Mouse (Mus musculus): ENCODE results near the gene Eps15. TPM values are rescaled to one million over a fixed set of nuclear protein-coding genes. Genes with fewer than 3 reads are reported as not detected.

Eps15 gene
- polyA plus RNA-seq, 1 experiment from 2014 or later: 48.3 TPM

GRCm38 (mm10) chr4:109427058-109427457 is 147.0 kb downstream of the Eps15 start:
- no peak overlapping the region for H3K9ac ChIP-seq
- 86% methylated on average over 1 of the region's 1 CpGs for WGBS
- H3K4me2 ChIP-seq: no peak overlapping the region
- no peak overlapping the region for H3K4me3 ChIP-seq (replicated peaks)
- H3K9me3 ChIP-seq: no peaks in the 10 kb centered on the region
- no peaks in the 10 kb centered on the region for H3K36me3 ChIP-seq (replicated peaks)
- no peak overlapping the region for H3K27ac ChIP-seq
- H3K27me3 ChIP-seq: no peaks in the 10 kb centered on the region
- no peak for ATAC-seq (ENCODE audit: low FRiP score)
- H3K4me1 ChIP-seq: peaks cover 2% of the 10 kb centered on the region; the same call in 1 of the 2 replicates

GRCm38 (mm10) chr4:109430250-109430649 is 150.2 kb downstream of the Eps15 start:
- Histone ChIP-seq H3K9me3 (no peaks in the 10 kb centered on the region), H3K27me3 (no peaks in the 10 kb centered on the region), H3K4me1 (peaks cover 12% of the 10 kb centered on the region; the same call in 1 of the 2 replicates), H3K27ac (no peak overlapping the region), H3K4me2 (no peak overlapping the region), H3K36me3 (replicated peaks) (no peaks in the 10 kb centered on the region), H3K4me3 (replicated peaks) (no peak overlapping the region), H3K9ac (no peak overlapping the region)
- 94% methylated on average over 7 of the region's 7 CpGs for WGBS
- no peak for ATAC-seq (ENCODE audit: low FRiP score)

GRCm38 (mm10) chr4:109430854-109431253 is 150.8 kb downstream of the Eps15 start:
- Histone ChIP-seq H3K27ac (no peak overlapping the region), H3K4me1 (peaks cover 12% of the 10 kb centered on the region; the same call in 1 of the 2 replicates), H3K4me2 (no peak overlapping the region), H3K9me3 (no peaks in the 10 kb centered on the region), H3K27me3 (no peaks in the 10 kb centered on the region), H3K36me3 (replicated peaks) (no peaks in the 10 kb centered on the region), H3K9ac (no peak overlapping the region), H3K4me3 (replicated peaks) (no peak overlapping the region)
- 56% methylated on average over 13 of the region's 13 CpGs for WGBS
- ATAC-seq (ENCODE audit: low FRiP score): no peak

GRCm38 (mm10) chr4:109432668-109433375 is 152.8 kb downstream of the Eps15 start:
- peaks cover 12% of the 10 kb centered on the region; the same call in 1 of the 2 replicates for H3K4me1 ChIP-seq
- no peaks in the 10 kb centered on the region for H3K9me3 ChIP-seq
- H3K36me3 ChIP-seq (replicated peaks): no peaks in the 10 kb centered on the region
- no peak overlapping the region for H3K9ac ChIP-seq
- no peak overlapping the region for H3K4me2 ChIP-seq
- peak; percentile 18; the same call in 1 of the 2 replicates for ATAC-seq (ENCODE audit: low FRiP score)
- H3K27ac ChIP-seq: no peak overlapping the region
- WGBS: 80% methylated on average over 16 of the region's 16 CpGs
- H3K4me3 ChIP-seq (replicated peaks): no peak overlapping the region
- no peaks in the 10 kb centered on the region for H3K27me3 ChIP-seq

- Histone ChIP-seq H3K9ac (no peak overlapping the region), H3K4me3 (replicated peaks) (no peak overlapping the region), H3K4me1 (peaks cover 12% of the 10 kb centered on the region; the same call in 1 of the 2 replicates), H3K27ac (no peak overlapping the region), H3K9me3 (no peaks in the 10 kb centered on the region), H3K36me3 (replicated peaks) (no peaks in the 10 kb centered on the region), H3K27me3 (no peaks in the 10 kb centered on the region), H3K4me2 (no peak overlapping the region)
- 87% methylated on average over 6 of the region's 6 CpGs for WGBS
- no peak for ATAC-seq (ENCODE audit: low FRiP score)
Observed at GRCm38 (mm10) chr4:109433641-109434040, 153.6 kb downstream of the Eps15 start.

- Histone ChIP-seq H3K4me2 (no peak overlapping the region), H3K4me3 (replicated peaks) (no peak overlapping the region), H3K9ac (no peak overlapping the region), H3K27me3 (no peaks in the 10 kb centered on the region), H3K9me3 (no peaks in the 10 kb centered on the region), H3K36me3 (replicated peaks) (no peaks in the 10 kb centered on the region), H3K4me1 (peaks cover 12% of the 10 kb centered on the region; the same call in 1 of the 2 replicates), H3K27ac (no peak overlapping the region)
- 95% methylated on average over 1 of the region's 1 CpGs for WGBS
- no peak for ATAC-seq (ENCODE audit: low FRiP score)
Observed at GRCm38 (mm10) chr4:109434256-109434655, 154.2 kb downstream of the Eps15 start.

Other genes with a start within 250 kb of the Eps15 start
- gene Osbpl9, start 78.0 kb upstream of the Eps15 start, polyA plus RNA-seq (2016; fragmentation: Nextera tagmentation; extraction: Ambion mirVana): 74.6 and 74.8 TPM in 2 replicates
- gene Calr4, start 45.8 kb upstream of the Eps15 start, polyA plus RNA-seq (2016; fragmentation: Nextera tagmentation; extraction: Ambion mirVana): 0.21 TPM in 1 of 2 replicates, not detected in the other
- gene Ttc39a, start 126.4 kb downstream of the Eps15 start, polyA plus RNA-seq (2016; fragmentation: Nextera tagmentation; extraction: Ambion mirVana): 1.1 and 2.5 TPM in 2 replicates
- gene Rnf11, start 204.5 kb downstream of the Eps15 start, polyA plus RNA-seq (2016; fragmentation: Nextera tagmentation; extraction: Ambion mirVana): 49.1 and 53.8 TPM in 2 replicates

Data from forebrain, embryonic 12.5 days (tissue).